Mouse (Mus musculus) CD4-positive naive resting alpha-beta T cell, adult 76 days (primary cell): ENCODE measurements around the gene Cdcp2. TPM values are rescaled to one million over a fixed set of nuclear protein-coding genes. Genes with fewer than 3 reads are reported as not detected.

Experiments
- total RNA-seq: library from RNA; stranded (reverse); gene quantifications from one replicate; pipeline ENCODE4 v1.2.4, GENCODE M21; 2023

The Cdcp2 gene
- not detected for total RNA-seq

GRCm38 (mm10) chr4:107096841-107097373 is at the start of gene Cdcp2:
Gene Cdcp2 (plus strand): TSS chr4:107096891.

GRCm38 (mm10) chr4:107066252-107067124 is 30.2 kb upstream of the Cdcp2 start, which contains the start of the genes Mrpl37 and Cyb5rl:
Gene Mrpl37 (minus strand): TSS chr4:107066868.
Gene Cyb5rl (plus strand): TSS chr4:107066988.

Other genes with a start within 250 kb of the Cdcp2 start
- 119 TPM for gene Ssbp3, start 186.2 kb upstream of the Cdcp2 start, total RNA-seq
- 71.0 TPM for gene Mrpl37, start 30.0 kb upstream of the Cdcp2 start, total RNA-seq
- gene Cyb5rl, start 29.9 kb upstream of the Cdcp2 start, total RNA-seq: 13.8 TPM
- gene Tmem59, start 81.5 kb downstream of the Cdcp2 start, total RNA-seq: 120 TPM
- gene Tceanc2, start 82.2 kb downstream of the Cdcp2 start, total RNA-seq: 38.0 TPM
- gene Ldlrad1, start 112.3 kb downstream of the Cdcp2 start, total RNA-seq: 0.53 TPM
- gene Lrrc42, start 156.6 kb downstream of the Cdcp2 start, total RNA-seq: 43.9 TPM
- gene Hspb11, start 156.7 kb downstream of the Cdcp2 start, total RNA-seq: 24.9 TPM
- not detected for gene Dio1, start 210.3 kb downstream of the Cdcp2 start, total RNA-seq
- 37.3 TPM for gene Yipf1, start 217.5 kb downstream of the Cdcp2 start, total RNA-seq